Mouse (Mus musculus): ENCODE measurements around the gene F11r. TPM values are rescaled to one million over a fixed set of nuclear protein-coding genes. Genes with fewer than 3 reads are reported as not detected.

Gene F11r
- total and polyA plus RNA-seq, 3 experiments, result 0.74 to 1.6 (median 1.3) TPM

GRCm38 (mm10) chr1:171494241-171494640, 56.9 kb downstream of the F11r start:
- Histone ChIP-seq H3K4me1 (ENCODE audit: control insufficient read depth in 1 of 2, insufficient read depth in 2 of 2) (no peaks in the 10 kb centered on the region), H3K4me2 (ENCODE audit: insufficient read depth, low read depth, poor library complexity, severe bottlenecking) (no peak overlapping the region), H3K79me2 (replicated peaks; ENCODE audit: control insufficient read depth, extremely low read depth, insufficient read depth, poor library complexity, severe bottlenecking) (no peaks in the 10 kb centered on the region), H3K9ac (ENCODE audit: insufficient read depth, low read depth) (no peak overlapping the region), H3K36me3 (replicated peaks in 1 of 2; ENCODE audit: control insufficient read depth in 1 of 2, insufficient read depth in 1 of 2, low read length in 1 of 2) (no peaks in the 10 kb centered on the region), H3K27ac (ENCODE audit: insufficient read depth, low read depth) (no peak overlapping the region), H3K27me3 (replicated peaks) (no peaks in the 10 kb centered on the region), H3K9me3 (replicated peaks; ENCODE audit: low read length) (peaks cover 14% of the 10 kb centered on the region), H3K4me3 (replicated peaks in 1 of 3; ENCODE audit: low read depth in 2 of 3, low read length in 2 of 3, poor library complexity in 1 of 3) (no peak overlapping the region)
- TF ChIP-seq JUND (conservative IDR thresholded peaks at IDR 0.05; ENCODE audit: low read depth, low read length) (no peak), NRF1 (IDR thresholded peaks at IDR 0.05; ENCODE audit: low read depth, low read length) (no peak), BHLHE40 (IDR thresholded peaks at IDR 0.05; ENCODE audit: low read depth, low read length) (no peak), MAX (IDR thresholded peaks at IDR 0.05; ENCODE audit: low read length) (no peak), PAX5 (IDR thresholded peaks at IDR 0.05; ENCODE audit: low read length) (no peak), ETS1 (conservative IDR thresholded peaks at IDR 0.05; ENCODE audit: low read depth, low read length) (no peak), RAD21 (IDR thresholded peaks at IDR 0.05; ENCODE audit: low read depth, low read length) (no peak), POLR2AphosphoS2 (IDR thresholded peaks at IDR 0.05; ENCODE audit: low read depth, low read length) (no peak), ZKSCAN1 (IDR thresholded peaks at IDR 0.05; ENCODE audit: borderline replicate concordance, low read depth, low read length) (no peak), USF1 (IDR thresholded peaks at IDR 0.05; ENCODE audit: low read depth, low read length) (no peak), POLR2A (IDR thresholded peaks at IDR 0.05; ENCODE audit: low read depth, low read length) (no peak), TCF12 (IDR thresholded peaks at IDR 0.05; ENCODE audit: low read depth, low read length) (no peak), EP300 (IDR thresholded peaks at IDR 0.05; ENCODE audit: low read length) (no peak), MEF2A (IDR thresholded peaks at IDR 0.05; ENCODE audit: borderline replicate concordance, low read depth, low read length) (no peak)
- in situ Hi-C loops (cut with MboI; ENCODE audit: low pct_ligation_motif_present, low pct_unique_long_range_greater_than_20kb, low sequenced_read_pairs), result no loop called here
- dilution Hi-C loops (cut with MboI; ENCODE audit: extremely low pct_ligation_motif_present, extremely low pct_unique_long_range_greater_than_20kb, low sequenced_read_pairs), result no loop called here
- DNase-seq (ENCODE audit: extremely low read depth), result no peak

- dilution Hi-C loops (cut with MboI; ENCODE audit: extremely low pct_ligation_motif_present, extremely low pct_unique_long_range_greater_than_20kb, low sequenced_read_pairs), result no loop called here
- Histone ChIP-seq H3K36me3 (replicated peaks in 1 of 2; ENCODE audit: control insufficient read depth in 1 of 2, insufficient read depth in 1 of 2, low read length in 1 of 2) (no peaks in the 10 kb centered on the region), H3K4me2 (ENCODE audit: insufficient read depth, low read depth, poor library complexity, severe bottlenecking) (no peak overlapping the region), H3K27ac (ENCODE audit: insufficient read depth, low read depth) (no peak overlapping the region), H3K9me3 (replicated peaks; ENCODE audit: low read length) (peaks cover 12% of the 10 kb centered on the region), H3K4me3 (replicated peaks in 1 of 3; ENCODE audit: low read depth in 2 of 3, low read length in 2 of 3, poor library complexity in 1 of 3) (no peak overlapping the region), H3K27me3 (replicated peaks) (no peaks in the 10 kb centered on the region), H3K79me2 (replicated peaks; ENCODE audit: control insufficient read depth, extremely low read depth, insufficient read depth, poor library complexity, severe bottlenecking) (no peaks in the 10 kb centered on the region), H3K9ac (ENCODE audit: insufficient read depth, low read depth) (no peak overlapping the region), H3K4me1 (ENCODE audit: control insufficient read depth in 1 of 2, insufficient read depth in 2 of 2) (peaks cover 0 to 8% of the 10 kb centered on the region in 2 experiments; a peak in 2 of 4 replicates)
- DNase-seq (ENCODE audit: extremely low read depth), result no peak
- in situ Hi-C loops (cut with MboI; ENCODE audit: low pct_ligation_motif_present, low pct_unique_long_range_greater_than_20kb, low sequenced_read_pairs), result no loop called here
- TF ChIP-seq RAD21 (IDR thresholded peaks at IDR 0.05; ENCODE audit: low read depth, low read length), result no peak
- TF ChIP-seq MAZ (IDR thresholded peaks at IDR 0.05; ENCODE audit: low read depth, low read length), result no peak
- no peak for TF ChIP-seq NELFE (IDR thresholded peaks at IDR 0.05; ENCODE audit: low read depth, low read length)
- no peak for TF ChIP-seq RCOR1 (conservative IDR thresholded peaks at IDR 0.05; ENCODE audit: low read depth, low read length)
- no peak for TF ChIP-seq HCFC1 (IDR thresholded peaks at IDR 0.05; ENCODE audit: low read depth, low read length)
- no peak for TF ChIP-seq BHLHE40 (IDR thresholded peaks at IDR 0.05; ENCODE audit: low read depth, low read length)
- no peak for TF ChIP-seq PAX5 (IDR thresholded peaks at IDR 0.05; ENCODE audit: low read length)
- no peak for TF ChIP-seq MEF2A (IDR thresholded peaks at IDR 0.05; ENCODE audit: borderline replicate concordance, low read depth, low read length)
- no peak for TF ChIP-seq CHD1 (IDR thresholded peaks at IDR 0.05; ENCODE audit: low read depth, low read length)
- no peak for TF ChIP-seq ZC3H11A (IDR thresholded peaks at IDR 0.05; ENCODE audit: low read depth, low read length)
- TF ChIP-seq TBP (conservative IDR thresholded peaks at IDR 0.05; ENCODE audit: low read depth, low read length), result no peak
Observed at GRCm38 (mm10) chr1:171495371-171495770, 58.0 kb downstream of the F11r start.
